Mouse (Mus musculus) G1E (cell line): ENCODE data around the gene Ppdpf. TPM values are rescaled to one million over a fixed set of nuclear protein-coding genes. Genes with fewer than 3 reads are reported as not detected.

Experiments used
- ATAC-seq: 2 replicates; pipeline ENCODE4 v1.8.0; 2016; ENCODE audit warnings: mild to moderate bottlenecking; ENCODE audit not compliant: insufficient number of reproducible peaks, poor library complexity, low FRiP score, severe bottlenecking; ENCODE audit errors: extremely low read depth
- DNase-seq: peaks from one replicate; pipeline ENCODE4 v3.0.0; 2012; ENCODE audit warnings: low spot score
- H3K27me3 ChIP-seq: 2 replicates; pipeline ENCODE4 v1.6.1; 2012; ENCODE audit warnings: mild to moderate bottlenecking, low read length, inconsistent platforms; ENCODE audit not compliant: insufficient read depth
- H3K36me3 ChIP-seq: replicated peaks from 2 replicates; pipeline ENCODE3; 2012; ENCODE audit warnings: mild to moderate bottlenecking, inconsistent platforms
- H3K4me1 ChIP-seq: 2 replicates; pipeline ENCODE4 v1.6.1; 2012; ENCODE audit warnings: low read depth, low read length, inconsistent platforms, mixed read lengths; ENCODE audit not compliant: insufficient read depth
- H3K4me3 ChIP-seq: 2 replicates; pipeline ENCODE4 v1.5.1; 2012; ENCODE audit warnings: low read depth, mild to moderate bottlenecking, inconsistent platforms, low read length, moderate library complexity, mixed read lengths
- H3K9me3 ChIP-seq: replicated peaks from 2 replicates; pipeline ENCODE4 v1.6.1; 2012; ENCODE audit warnings: inconsistent platforms
- CTCF ChIP-seq: IDR thresholded peaks from 2 replicates; pipeline ENCODE4 v1.5.1; 2012; ENCODE audit warnings: low read depth, low read length, inconsistent platforms, mixed read lengths
- GATA1 ChIP-seq: IDR thresholded peaks from 2 replicates; pipeline ENCODE4 v1.6.1; 2012; ENCODE audit warnings: borderline replicate concordance, low read length, inconsistent platforms, mixed read lengths
- GATA2 ChIP-seq: IDR thresholded peaks from 2 replicates; pipeline ENCODE4 v1.6.1; 2012; ENCODE audit warnings: low read depth, low read length, inconsistent platforms, borderline replicate concordance
- POLR2AphosphoS5 ChIP-seq: IDR thresholded peaks from 2 replicates; pipeline ENCODE4 v1.6.1; 2012; ENCODE audit warnings: low read depth, low read length, inconsistent platforms; ENCODE audit not compliant: insufficient replicate concordance
- TAL1 ChIP-seq: conservative IDR thresholded peaks from 2 replicates; pipeline ENCODE4 v1.6.1; 2012; ENCODE audit warnings: low read depth, low read length, inconsistent platforms, mixed read lengths
- polyA plus RNA-seq: library from polyadenylated mRNA; stranded (reverse); fragments of >175 nt; gene quantifications from 2 replicates; pipeline ENCODE4 v1.2.3, GENCODE M21; 2012
- total RNA-seq, 2 experiments: library from RNA; stranded (forward) in 1 of 2; stranded (reverse) in 1 of 2; fragments of 200-1000 nt in 1 of 2; fragments of >200 nt in 1 of 2; fragmentation: Nextera tagmentation in 1 of 2; gene quantifications; 2 replicates each; pipeline ENCODE4 v1.2.3; 2014 to 2017

Ppdpf gene
- total and polyA plus RNA-seq, 3 experiments, result 74.0 to 148 (median 143) TPM

GRCm38 (mm10) chr2:181191936-181192335 is 4.9 kb downstream of the Ppdpf start:
- Histone ChIP-seq H3K4me3 (no peak overlapping the region), H3K9me3 (no peaks in the 10 kb centered on the region), H3K36me3 (peaks cover 17% of the 10 kb centered on the region), H3K27me3 (peaks cover 30% of the 10 kb centered on the region), H3K4me1 (peaks cover 16% of the 10 kb centered on the region)
- TF ChIP-seq GATA2 (no peak), CTCF (no peak), TAL1 (no peak), GATA1 (no peak), POLR2AphosphoS5 (no peak)
- DNase-seq (no peak), ATAC-seq (no peak)

- no peak for ATAC-seq
- peaks cover 8% of the 10 kb centered on the region for H3K4me1 ChIP-seq
Observed at GRCm38 (mm10) chr2:181193044-181193443, 6.0 kb downstream of the Ppdpf start.

GRCm38 (mm10) chr2:181196628-181197300 is 9.7 kb downstream of the Ppdpf start:
- H3K4me3 ChIP-seq, result no peak overlapping the region
- H3K27me3 ChIP-seq, result peaks cover 59% of the 10 kb centered on the region
- TF ChIP-seq TAL1 (no peak), POLR2AphosphoS5 (no peak), CTCF (no peak), GATA1 (no peak), GATA2 (no peak)
- no peaks in the 10 kb centered on the region for H3K36me3 ChIP-seq
- H3K4me1 ChIP-seq, result no peaks in the 10 kb centered on the region
- ATAC-seq, result no peak
- no peaks in the 10 kb centered on the region for H3K9me3 ChIP-seq
- DNase-seq, result no peak

More at GRCm38 (mm10) chr2:181193044-181193443, 6.0 kb downstream of the Ppdpf start:
- Histone ChIP-seq H3K4me3 (no peak overlapping the region), H3K27me3 (peaks cover 34% of the 10 kb centered on the region), H3K9me3 (no peaks in the 10 kb centered on the region), H3K36me3 (peaks cover 17% of the 10 kb centered on the region)
- no peak for DNase-seq
- no peak for TF ChIP-seq TAL1
- no peak for TF ChIP-seq GATA2
- no peak for TF ChIP-seq CTCF
- TF ChIP-seq POLR2AphosphoS5, result no peak
- no peak for TF ChIP-seq GATA1

GRCm38 (mm10) chr2:181201606-181202005 is 14.6 kb downstream of the Ppdpf start:
- Histone ChIP-seq H3K36me3 (no peaks in the 10 kb centered on the region), H3K9me3 (no peaks in the 10 kb centered on the region), H3K4me1 (peaks cover 9% of the 10 kb centered on the region), H3K27me3 (peaks cover 69% of the 10 kb centered on the region), H3K4me3 (no peak overlapping the region)
- no peak for DNase-seq
- TF ChIP-seq GATA2 (no peak), POLR2AphosphoS5 (no peak)
- no peak for ATAC-seq

GRCm38 (mm10) chr2:181202422-181202821 is 15.4 kb downstream of the Ppdpf start, which contains the start of gene Ptk6:
TSS of gene Ptk6 (minus strand) at chr2:181202789.
- peaks cover 68% of the 10 kb centered on the region for H3K27me3 ChIP-seq
- H3K36me3 ChIP-seq, result no peaks in the 10 kb centered on the region
- DNase-seq (no peak), ATAC-seq (no peak)
- H3K4me3 ChIP-seq, result no peak within 1 kb of the TSS
- TF ChIP-seq GATA2 (no peak), TAL1 (no peak), CTCF (no peak), GATA1 (no peak), POLR2AphosphoS5 (no peak)
- no peaks in the 10 kb centered on the region for H3K9me3 ChIP-seq
- peaks cover 9% of the 10 kb centered on the region for H3K4me1 ChIP-seq

GRCm38 (mm10) chr2:181202886-181203285 is 15.8 kb downstream of the Ppdpf start:
- H3K4me3 ChIP-seq, result no peak overlapping the region
- no peak for ATAC-seq
- no peaks in the 10 kb centered on the region for H3K9me3 ChIP-seq
- DNase-seq, result no peak
- peaks cover 9% of the 10 kb centered on the region for H3K4me1 ChIP-seq
- no peaks in the 10 kb centered on the region for H3K36me3 ChIP-seq
- peaks cover 70% of the 10 kb centered on the region for H3K27me3 ChIP-seq
- TF ChIP-seq CTCF, result no peak
- no peak for TF ChIP-seq GATA2
- TF ChIP-seq POLR2AphosphoS5, result no peak
- no peak for TF ChIP-seq TAL1
- TF ChIP-seq GATA1, result no peak

- DNase-seq (no peak), ATAC-seq (no peak)
- Histone ChIP-seq H3K4me1 (peaks cover 9% of the 10 kb centered on the region), H3K27me3 (peaks cover 68% of the 10 kb centered on the region), H3K36me3 (no peaks in the 10 kb centered on the region), H3K4me3 (no peak overlapping the region), H3K9me3 (no peaks in the 10 kb centered on the region)
- TF ChIP-seq TAL1, result no peak
- no peak for TF ChIP-seq CTCF
Observed at GRCm38 (mm10) chr2:181205678-181206077, 18.6 kb downstream of the Ppdpf start.
